Mouse (Mus musculus) MEL (cell line): Measurements from ENCODE around the gene Smndc1. TPM values are rescaled to one million over a fixed set of nuclear protein-coding genes. Genes with fewer than 3 reads are reported as not detected.
A peak's percentile ranks its signal among the peaks of the same experiment; 100 is the strongest.

Experiments
- DNase-seq: peaks from one replicate; pipeline ENCODE4 v3.0.0; 2011; ENCODE audit warnings: low read depth, low spot score
- H3K27ac ChIP-seq: 2 replicates; pipeline ENCODE4 v1.5.1; 2012; ENCODE audit warnings: low read depth, mild to moderate bottlenecking, control low read depth, low read length, moderate library complexity; ENCODE audit not compliant: control insufficient read depth
- H3K27me3 ChIP-seq, 2 experiments: fragments of 150-350 bp in 1 of 2; sonication (generic) in 1 of 2; 2 replicates each; pipeline ENCODE4 v1.6.1; 2012; ENCODE audit warnings: low read length in 2 of 2, mild to moderate bottlenecking in 2 of 2, improper control_type of control experiment in 1 of 2, moderate library complexity in 1 of 2; ENCODE audit not compliant: insufficient read depth in 2 of 2, control insufficient read depth in 1 of 2
- H3K36me3 ChIP-seq, 2 experiments: 2 replicates each; pipeline ENCODE4 v1.6.1; 2012 to 2014; ENCODE audit warnings: low read length in 2 of 2, improper control_type of control experiment in 1 of 2, inconsistent platforms in 1 of 2, mild to moderate bottlenecking in 1 of 2; ENCODE audit not compliant: insufficient read depth in 2 of 2, control insufficient read depth in 1 of 2
- H3K4me1 ChIP-seq, 2 experiments: fragments of 150-350 bp in 1 of 2; sonication (generic) in 1 of 2; 2 replicates each; pipeline ENCODE4 v1.6.1; 2012; ENCODE audit warnings: low read length in 2 of 2, improper control_type of control experiment in 1 of 2, mild to moderate bottlenecking in 1 of 2; ENCODE audit not compliant: insufficient read depth in 2 of 2, control insufficient read depth in 1 of 2
- H3K4me3 ChIP-seq, 2 experiments: fragments of 150-350 bp in 1 of 2; sonication (generic) in 1 of 2; 2 replicates each; pipeline ENCODE4 v1.5.1; 2012; ENCODE audit warnings: low read depth in 2 of 2, low read length in 2 of 2, mild to moderate bottlenecking in 2 of 2, moderate library complexity in 2 of 2, control low read depth in 1 of 2, improper control_type of control experiment in 1 of 2; ENCODE audit not compliant: control insufficient read depth in 1 of 2, insufficient read depth in 1 of 2
- H3K79me2 ChIP-seq: 2 replicates; pipeline ENCODE4 v1.6.1; 2012; ENCODE audit warnings: mild to moderate bottlenecking, low read length, moderate library complexity; ENCODE audit not compliant: control insufficient read depth, poor library complexity, insufficient read depth
- H3K9ac ChIP-seq: 2 replicates; pipeline ENCODE4 v1.6.1; 2012; ENCODE audit warnings: low read depth, mild to moderate bottlenecking, control low read depth, low read length, moderate library complexity; ENCODE audit not compliant: control insufficient read depth, poor library complexity, severe bottlenecking
- H3K9me3 ChIP-seq: fragments of 150-350 bp; sonication (generic); replicated peaks from 2 replicates; pipeline ENCODE4 v1.6.1; 2012; ENCODE audit warnings: mild to moderate bottlenecking, low read length, improper control_type of control experiment, moderate library complexity; ENCODE audit not compliant: insufficient read depth
- CHD1 ChIP-seq: IDR thresholded peaks from 2 replicates; pipeline ENCODE4 v1.6.1; 2012; ENCODE audit warnings: low read depth, mild to moderate bottlenecking, inconsistent platforms, low read length, improper control_type of control experiment
- CTCF ChIP-seq, 3 experiments: IDR thresholded peaks in 2 of 3; conservative IDR thresholded peaks in 1 of 3; 2 replicates each; pipeline ENCODE4 v1.5.1; 2011 to 2012; ENCODE audit warnings: low read length in 3 of 3, low read depth in 2 of 3, mild to moderate bottlenecking in 2 of 3, improper control_type of control experiment in 1 of 3, inconsistent platforms in 1 of 3, mixed read lengths in 1 of 3, moderate library complexity in 1 of 3; ENCODE audit not compliant: control insufficient read depth in 1 of 3, insufficient read depth in 1 of 3, poor library complexity in 1 of 3, severe bottlenecking in 1 of 3
- E2F4 ChIP-seq: IDR thresholded peaks from 2 replicates; pipeline ENCODE4 v1.6.1; 2011; ENCODE audit warnings: low read depth, low read length, improper control_type of control experiment, borderline replicate concordance
- ELF1 ChIP-seq: IDR thresholded peaks from 2 replicates; pipeline ENCODE4 v1.6.1; 2014; ENCODE audit warnings: low read depth, mild to moderate bottlenecking, inconsistent platforms, low read length, improper control_type of control experiment, moderate library complexity
- EP300 ChIP-seq, 2 experiments: IDR thresholded peaks; 2 replicates each; pipeline ENCODE4 v1.6.1; 2011; ENCODE audit warnings: improper control_type of control experiment in 2 of 2, low read length in 2 of 2, low read depth in 1 of 2, mild to moderate bottlenecking in 1 of 2
- GABPA ChIP-seq: IDR thresholded peaks from 2 replicates; pipeline ENCODE4 v1.6.1; 2012; ENCODE audit warnings: low read depth, mild to moderate bottlenecking, inconsistent platforms, low read length, improper control_type of control experiment, moderate library complexity
- KAT2A ChIP-seq: conservative IDR thresholded peaks from 2 replicates; pipeline ENCODE4 v1.6.1; 2012; ENCODE audit warnings: low read depth, low read length, improper control_type of control experiment, inconsistent platforms
- MAFK ChIP-seq: IDR thresholded peaks from 2 replicates; pipeline ENCODE4 v1.6.1; 2011; ENCODE audit warnings: low read depth, mild to moderate bottlenecking, low read length, improper control_type of control experiment, borderline replicate concordance
- MAZ ChIP-seq: IDR thresholded peaks from 2 replicates; pipeline ENCODE4 v1.6.1; 2012; ENCODE audit warnings: low read depth, mild to moderate bottlenecking, inconsistent platforms, low read length, improper control_type of control experiment
- MEF2A ChIP-seq: IDR thresholded peaks from 2 replicates; pipeline ENCODE4 v1.6.1; 2014; ENCODE audit warnings: low read depth, mild to moderate bottlenecking, inconsistent platforms, low read length, improper control_type of control experiment; ENCODE audit not compliant: poor library complexity, insufficient replicate concordance, severe bottlenecking; ENCODE audit errors: extremely low read depth
- MYB ChIP-seq: IDR thresholded peaks from 2 replicates; pipeline ENCODE4 v1.6.1; 2011; ENCODE audit warnings: mild to moderate bottlenecking, low read depth, low read length, improper control_type of control experiment
- MYC ChIP-seq: IDR thresholded peaks from 2 replicates; pipeline ENCODE4 v1.6.1; 2011; ENCODE audit warnings: low read depth, mild to moderate bottlenecking, low read length, improper control_type of control experiment, moderate library complexity
- NRF1 ChIP-seq: IDR thresholded peaks from 2 replicates; pipeline ENCODE4 v1.6.1; 2014; ENCODE audit warnings: low read depth, mild to moderate bottlenecking, inconsistent platforms, low read length, improper control_type of control experiment, moderate library complexity; ENCODE audit not compliant: poor library complexity, insufficient read depth, severe bottlenecking
- POLR2A ChIP-seq, 2 experiments: IDR thresholded peaks; 2 replicates each; pipeline ENCODE4 v1.6.1; 2011 to 2012; ENCODE audit warnings: low read length in 2 of 2, mild to moderate bottlenecking in 2 of 2, control low read depth in 1 of 2, improper control_type of control experiment in 1 of 2, low read depth in 1 of 2, moderate library complexity in 1 of 2; ENCODE audit not compliant: control insufficient read depth in 1 of 2, insufficient read depth in 1 of 2, poor library complexity in 1 of 2
- POLR2AphosphoS2 ChIP-seq: IDR thresholded peaks from 2 replicates; pipeline ENCODE4 v1.6.1; 2011; ENCODE audit warnings: low read length, improper control_type of control experiment
- SMC3 ChIP-seq: IDR thresholded peaks from 2 replicates; pipeline ENCODE4 v1.6.1; 2011; ENCODE audit warnings: low read depth, low read length, improper control_type of control experiment
- TBP ChIP-seq: IDR thresholded peaks from 2 replicates; pipeline ENCODE4 v1.8.0; 2011; ENCODE audit warnings: low read depth, low read length, improper control_type of control experiment
- TCF12 ChIP-seq: IDR thresholded peaks from 2 replicates; pipeline ENCODE4 v1.6.1; 2014; ENCODE audit warnings: low read depth, mild to moderate bottlenecking, inconsistent platforms, low read length, improper control_type of control experiment, moderate library complexity
- UBTF ChIP-seq: IDR thresholded peaks from 2 replicates; pipeline ENCODE4 v1.6.1; 2012; ENCODE audit warnings: low read depth, mild to moderate bottlenecking, inconsistent platforms, low read length, improper control_type of control experiment, moderate library complexity, borderline replicate concordance; ENCODE audit not compliant: insufficient read depth
- ZKSCAN1 ChIP-seq: IDR thresholded peaks from 2 replicates; pipeline ENCODE4 v1.6.1; 2012; ENCODE audit warnings: low read depth, mild to moderate bottlenecking, inconsistent platforms, low read length, improper control_type of control experiment, moderate library complexity
- polyA plus RNA-seq, 2 experiments: library from polyadenylated mRNA; stranded (reverse) in 1 of 2; unstranded in 1 of 2; fragments of >175 nt in 1 of 2; fragments of >200 nt in 1 of 2; gene quantifications; 2 replicates each; pipeline versions ENCODE4 v1.2.1 to v1.2.4; 2012; ENCODE audit warnings: low replicate concordance in 2 of 2, low read depth in 1 of 2; ENCODE audit not compliant: insufficient read length in 2 of 2, insufficient read depth in 1 of 2, missing spikeins in 1 of 2
- total RNA-seq: library from RNA; depleted of rRNA; stranded (reverse); fragments of 300-350 nt; gene quantifications from 2 replicates; pipeline ENCODE4 v1.2.3, GENCODE M21; 2012

Gene Smndc1
- total and polyA plus RNA-seq, 3 experiments = 27.5 to 166 (median 114) TPM

- TF ChIP-seq TBP = no peak
- no peak for TF ChIP-seq CHD1
These were observed 1.4 kb upstream of the Smndc1 start (continued) for GRCm38 (mm10) chr19:53391787-53392186.

- Histone ChIP-seq H3K27ac (peak overlapping the region; percentile 90), H3K9me3 (no peaks in the 10 kb centered on the region), H3K36me3 (peaks cover 24 to 39% of the 10 kb centered on the region in 2 experiments), H3K27me3 (no peaks in the 10 kb centered on the region), H3K79me2 (peaks cover 37% of the 10 kb centered on the region), H3K4me3 (peak overlapping the region; percentile 67 to 89), H3K4me1 (peaks cover 5 to 25% of the 10 kb centered on the region in 2 experiments), H3K9ac (peak overlapping the region; percentile 90)
- DNase-seq = peak; percentile 64
- TF ChIP-seq CHD1 = no peak; the same call in 1 of the 2 replicates
- no peak for TF ChIP-seq MAFK
- no peak for TF ChIP-seq POLR2AphosphoS2
- TF ChIP-seq E2F4 = no peak
- TF ChIP-seq ZKSCAN1 = no peak
- no peak for TF ChIP-seq TCF12
- TF ChIP-seq NRF1 = no peak
- no peak for TF ChIP-seq ELF1
- no peak for TF ChIP-seq MYC
- no peak for TF ChIP-seq POLR2A (IDR thresholded peaks at IDR 0.05; ENCODE audit: control insufficient read depth in 1 of 2, insufficient read depth in 1 of 2, low read depth in 1 of 2, low read length in 2 of 2, poor library complexity in 1 of 2)
- no peak for TF ChIP-seq MYB
- no peak for TF ChIP-seq EP300 (IDR thresholded peaks at IDR 0.05; ENCODE audit: low read depth in 1 of 2, low read length in 2 of 2)
- TF ChIP-seq GABPA = no peak
- no peak for TF ChIP-seq SMC3
These were observed 1.0 kb upstream of the Smndc1 start for GRCm38 (mm10) chr19:53391386-53391785.

GRCm38 (mm10) chr19:53389851-53390431, 437 bp downstream of the Smndc1 start:
- TF ChIP-seq MAZ (no peak), CTCF (IDR thresholded peaks at IDR 0.05 in 2 of 3, conservative IDR thresholded peaks at IDR 0.05 in 1 of 3; ENCODE audit: control insufficient read depth in 1 of 3, insufficient read depth in 1 of 3, low read depth in 2 of 3, low read length in 3 of 3, poor library complexity in 1 of 3, severe bottlenecking in 1 of 3) (0 out of 6 replicates have a peak, but pooled peaks of 1 of the 3 experiments have one; percentile 20), KAT2A (no peak), MYB (no peak), MEF2A (no peak), UBTF (peak; percentile 99)
- no peak for DNase-seq
- Histone ChIP-seq H3K9me3 (no peaks in the 10 kb centered on the region), H3K27ac (peak overlapping the region; percentile 74), H3K27me3 (no peaks in the 10 kb centered on the region), H3K79me2 (peaks cover 41% of the 10 kb centered on the region), H3K36me3 (peaks cover 38 to 48% of the 10 kb centered on the region in 2 experiments), H3K4me1 (peaks cover 5 to 25% of the 10 kb centered on the region in 2 experiments), H3K9ac (peak overlapping the region; percentile 99), H3K4me3 (peak overlapping the region; percentile 93 to 97)
